Mouse (Mus musculus): ENCODE results near the gene 9530077C05Rik. TPM values are rescaled to one million over a fixed set of nuclear protein-coding genes. Genes with fewer than 3 reads are reported as not detected.
"Not testable (repeated sequence)": the region's sequence is repeated elsewhere in the genome, so short reads cannot be mapped to it uniquely, and the experiment has no call there.

The 9530077C05Rik gene
- polyA plus RNA-seq, 1 experiment from 2014 or later = 5.3 TPM

DNA sequence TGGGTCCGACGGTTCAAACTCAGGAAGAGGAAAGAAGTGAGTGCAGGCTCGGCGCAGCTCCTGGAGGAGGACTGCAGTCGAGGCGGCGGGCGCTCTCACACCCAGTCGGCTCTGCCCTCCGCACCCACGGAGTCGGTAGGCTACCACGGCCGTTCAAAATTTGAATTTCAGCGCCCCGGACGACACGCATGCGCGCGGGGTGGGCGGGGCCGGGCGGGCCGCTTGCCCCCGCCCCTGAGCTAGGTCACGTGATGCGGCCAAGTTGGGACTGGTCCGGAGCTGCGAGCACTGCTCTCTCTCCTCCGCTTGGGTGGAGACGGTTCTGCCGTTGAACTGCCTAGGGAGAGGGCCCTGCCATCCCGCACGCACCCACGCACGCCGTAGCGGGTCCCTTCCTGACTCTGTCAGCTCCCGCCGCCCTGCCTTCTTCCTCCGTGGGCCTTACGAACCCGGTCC, 22.3 kb upstream of the 9530077C05Rik start, which contains the start of gene Anln:
Anln (minus strand) TSS at position 168 of the 456 bp plus-strand sequence.
- ATAC-seq (ENCODE audit: insufficient read depth, low FRiP score) = peak; percentile 97
- peak within 1 kb of the TSS; percentile 88 for H3K9ac ChIP-seq (ENCODE audit: low read length)
- peak within 1 kb of the TSS; percentile 88 for H3K27ac ChIP-seq (ENCODE audit: low read length)
- H3K36me3 ChIP-seq (ENCODE audit: control insufficient read depth, insufficient read depth, low read length) = no peaks in the 10 kb centered on the region
- peak within 1 kb of the TSS; percentile 69 for H3K4me2 ChIP-seq (ENCODE audit: low read depth, low read length)
- 0% methylated on average over 43 of the region's 44 CpGs for WGBS
- H3K9me3 ChIP-seq (replicated peaks; ENCODE audit: control insufficient read depth, low read length) = no peaks in the 10 kb centered on the region
- peak within 1 kb of the TSS; percentile 96 for H3K4me3 ChIP-seq (replicated peaks; ENCODE audit: low read length)
- H3K4me1 ChIP-seq (ENCODE audit: control insufficient read depth, insufficient read depth, low read length) = peaks cover 9% of the 10 kb centered on the region; the same call in 1 of the 2 replicates
- no peaks in the 10 kb centered on the region for H3K27me3 ChIP-seq (ENCODE audit: control insufficient read depth, insufficient read depth, low read length)

DNA sequence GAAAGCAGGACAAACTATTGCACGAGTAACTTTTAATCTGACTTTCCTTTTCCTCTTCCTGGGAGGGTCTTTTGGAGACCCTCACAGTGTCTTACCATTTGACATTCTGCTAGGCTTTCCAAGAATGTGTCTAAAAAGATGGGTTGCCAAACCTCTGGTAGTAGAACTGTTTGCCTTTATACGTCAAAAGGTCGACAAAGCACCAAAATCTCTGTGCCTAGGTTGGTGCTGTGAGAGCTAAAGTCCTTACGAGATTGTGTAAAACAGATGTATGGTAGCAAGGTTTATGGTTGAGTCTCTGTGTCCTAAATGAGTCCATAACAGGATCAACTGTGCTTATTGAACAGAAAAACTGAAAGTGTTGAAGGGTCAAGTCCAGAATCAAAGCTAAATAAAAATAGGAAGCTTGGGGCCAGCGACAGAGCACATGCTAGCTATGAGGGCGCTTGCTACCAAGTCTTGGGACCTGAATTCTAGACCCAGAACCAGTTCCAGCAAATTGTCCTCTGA, 21.5 kb upstream of the 9530077C05Rik start:
- Histone ChIP-seq H3K27ac (ENCODE audit: low read length) (peak overlapping the region; percentile 88), H3K27me3 (ENCODE audit: control insufficient read depth, insufficient read depth, low read length) (no peaks in the 10 kb centered on the region), H3K36me3 (ENCODE audit: control insufficient read depth, insufficient read depth, low read length) (no peaks in the 10 kb centered on the region), H3K9ac (ENCODE audit: low read length) (peak overlapping the region; percentile 83), H3K4me1 (ENCODE audit: control insufficient read depth, insufficient read depth, low read length) (peaks cover 9% of the 10 kb centered on the region; the same call in 1 of the 2 replicates), H3K4me2 (ENCODE audit: low read depth, low read length) (peak overlapping the region; percentile 69), H3K9me3 (replicated peaks; ENCODE audit: control insufficient read depth, low read length) (no peaks in the 10 kb centered on the region), H3K4me3 (replicated peaks; ENCODE audit: low read length) (peak overlapping the region; percentile 96)
- ATAC-seq (ENCODE audit: insufficient read depth, low FRiP score) = no peak
- 49% methylated on average over 6 of the region's 6 CpGs for WGBS

DNA sequence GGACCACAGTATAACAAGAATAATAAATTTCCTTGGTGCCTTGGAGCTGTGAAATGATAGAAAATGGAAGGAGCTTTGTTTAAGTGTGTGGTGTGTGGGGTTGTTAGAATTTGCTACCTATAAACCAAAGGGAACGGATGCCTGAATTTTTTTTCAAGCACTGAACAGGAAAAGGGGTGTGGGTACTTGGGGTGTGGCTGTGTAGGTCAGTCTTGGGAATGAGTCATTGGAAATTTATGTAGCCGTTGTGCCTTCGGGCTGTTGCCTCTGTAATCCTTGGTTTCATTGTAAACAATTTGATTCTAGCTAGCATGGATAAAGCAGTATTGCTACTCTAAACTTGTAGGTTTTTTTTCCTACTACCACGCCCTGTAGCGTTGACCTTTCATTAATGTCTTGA, 20.9 kb upstream of the 9530077C05Rik start:
- no peaks in the 10 kb centered on the region for H3K9me3 ChIP-seq (replicated peaks; ENCODE audit: control insufficient read depth, low read length)
- peaks cover 9% of the 10 kb centered on the region; the same call in 1 of the 2 replicates for H3K4me1 ChIP-seq (ENCODE audit: control insufficient read depth, insufficient read depth, low read length)
- H3K27ac ChIP-seq (ENCODE audit: low read length) = no peak overlapping the region; the same call in 1 of the 2 replicates
- H3K4me3 ChIP-seq (replicated peaks; ENCODE audit: low read length) = no peak overlapping the region
- H3K36me3 ChIP-seq (ENCODE audit: control insufficient read depth, insufficient read depth, low read length) = no peaks in the 10 kb centered on the region
- no peaks in the 10 kb centered on the region for H3K27me3 ChIP-seq (ENCODE audit: control insufficient read depth, insufficient read depth, low read length)
- no peak for ATAC-seq (ENCODE audit: insufficient read depth, low FRiP score)
- no peak overlapping the region for H3K9ac ChIP-seq (ENCODE audit: low read length)
- WGBS = 69% methylated on average over 5 of the region's 5 CpGs
- H3K4me2 ChIP-seq (ENCODE audit: low read depth, low read length) = no peak overlapping the region

GRCm38 (mm10) chr9:22394725-22395124, 16.6 kb upstream of the 9530077C05Rik start:
- Histone ChIP-seq H3K27me3 (ENCODE audit: control insufficient read depth, insufficient read depth, low read length) (no peaks in the 10 kb centered on the region), H3K4me1 (ENCODE audit: control insufficient read depth, insufficient read depth, low read length) (0 out of 2 replicates have a peak, but pooled peaks cover 3% of the 10 kb centered on the region), H3K36me3 (ENCODE audit: control insufficient read depth, insufficient read depth, low read length) (no peaks in the 10 kb centered on the region), H3K4me3 (replicated peaks; ENCODE audit: low read length) (no peak overlapping the region), H3K9ac (ENCODE audit: low read length) (no peak overlapping the region), H3K27ac (ENCODE audit: low read length) (no peak overlapping the region), H3K9me3 (replicated peaks; ENCODE audit: control insufficient read depth, low read length) (no peaks in the 10 kb centered on the region), H3K4me2 (ENCODE audit: low read depth, low read length) (no peak overlapping the region)
- ATAC-seq (ENCODE audit: insufficient read depth, low FRiP score) = no peak
- WGBS = 73% methylated on average over 2 of the region's 2 CpGs

DNA sequence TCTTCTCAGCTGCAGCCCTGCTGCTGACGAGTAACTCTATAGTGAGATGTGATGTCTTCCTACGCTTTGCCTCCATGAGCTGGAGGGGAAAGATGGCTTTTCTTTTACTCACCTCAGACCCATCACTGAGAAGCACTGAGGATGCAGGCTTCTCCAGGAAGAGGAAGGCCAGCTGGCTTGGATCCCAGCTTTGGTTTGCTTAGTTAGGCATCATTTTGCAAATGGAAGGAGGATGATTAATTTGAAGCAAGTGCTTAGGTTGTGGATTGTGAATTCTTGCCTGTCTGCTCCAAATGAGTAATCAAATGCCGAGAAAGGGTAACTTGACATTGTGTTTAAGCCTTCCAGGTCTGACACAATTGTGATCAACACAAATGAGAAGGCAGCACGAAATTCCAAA, 12.3 kb upstream of the 9530077C05Rik start:
- Histone ChIP-seq H3K9me3 (replicated peaks; ENCODE audit: control insufficient read depth, low read length) (no peaks in the 10 kb centered on the region), H3K27me3 (ENCODE audit: control insufficient read depth, insufficient read depth, low read length) (no peaks in the 10 kb centered on the region), H3K9ac (ENCODE audit: low read length) (no peak overlapping the region), H3K4me1 (ENCODE audit: control insufficient read depth, insufficient read depth, low read length) (no peaks in the 10 kb centered on the region), H3K4me2 (ENCODE audit: low read depth, low read length) (no peak overlapping the region), H3K27ac (ENCODE audit: low read length) (no peak overlapping the region), H3K4me3 (replicated peaks; ENCODE audit: low read length) (no peak overlapping the region), H3K36me3 (ENCODE audit: control insufficient read depth, insufficient read depth, low read length) (no peaks in the 10 kb centered on the region)
- 41% methylated on average over 4 of the region's 4 CpGs for WGBS
- ATAC-seq (ENCODE audit: insufficient read depth, low FRiP score) = no peak

DNA sequence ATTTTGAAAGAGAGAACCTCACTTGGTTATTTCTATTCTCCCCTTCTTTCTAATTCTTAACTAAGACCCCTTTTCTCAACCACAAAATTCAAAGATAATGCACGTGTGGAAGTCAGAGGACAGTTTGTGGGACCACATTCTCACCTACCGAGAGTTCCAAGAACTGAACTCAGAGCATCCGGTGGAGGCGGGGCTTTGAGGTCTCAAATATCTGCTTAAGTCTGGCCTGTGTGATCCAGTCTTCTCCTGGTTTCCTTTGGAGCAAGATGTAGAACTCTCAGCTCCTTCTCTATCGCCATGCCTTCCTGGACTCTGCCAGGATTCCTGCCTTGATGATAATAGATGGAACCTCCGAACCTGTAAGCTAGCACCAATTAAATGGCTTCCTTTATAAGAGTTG, 9.3 kb upstream of the 9530077C05Rik start:
- H3K27me3 ChIP-seq (ENCODE audit: control insufficient read depth, insufficient read depth, low read length) = no peaks in the 10 kb centered on the region
- H3K9ac ChIP-seq (ENCODE audit: low read length) = no peak overlapping the region
- H3K4me3 ChIP-seq (replicated peaks; ENCODE audit: low read length) = no peak overlapping the region
- no peaks in the 10 kb centered on the region for H3K9me3 ChIP-seq (replicated peaks; ENCODE audit: control insufficient read depth, low read length)
- H3K4me2 ChIP-seq (ENCODE audit: low read depth, low read length) = no peak overlapping the region
- no peak for ATAC-seq (ENCODE audit: insufficient read depth, low FRiP score)
- 83% methylated on average over 6 of the region's 6 CpGs for WGBS
- H3K36me3 ChIP-seq (ENCODE audit: control insufficient read depth, insufficient read depth, low read length) = no peaks in the 10 kb centered on the region
- H3K4me1 ChIP-seq (ENCODE audit: control insufficient read depth, insufficient read depth, low read length) = no peaks in the 10 kb centered on the region
- H3K27ac ChIP-seq (ENCODE audit: low read length) = no peak overlapping the region

GRCm38 (mm10) chr9:22402976-22403375, 8.3 kb upstream of the 9530077C05Rik start:
- no peak overlapping the region for H3K4me2 ChIP-seq (ENCODE audit: low read depth, low read length)
- no peak for ATAC-seq (ENCODE audit: insufficient read depth, low FRiP score)
- no peaks in the 10 kb centered on the region for H3K27me3 ChIP-seq (ENCODE audit: control insufficient read depth, insufficient read depth, low read length)
- no peaks in the 10 kb centered on the region for H3K9me3 ChIP-seq (replicated peaks; ENCODE audit: control insufficient read depth, low read length)
- no peaks in the 10 kb centered on the region for H3K4me1 ChIP-seq (ENCODE audit: control insufficient read depth, insufficient read depth, low read length)
- no peak overlapping the region for H3K27ac ChIP-seq (ENCODE audit: low read length)
- 49% methylated on average over 3 of the region's 3 CpGs for WGBS
- no peak overlapping the region for H3K4me3 ChIP-seq (replicated peaks; ENCODE audit: low read length)
- no peaks in the 10 kb centered on the region for H3K36me3 ChIP-seq (ENCODE audit: control insufficient read depth, insufficient read depth, low read length)
- H3K9ac ChIP-seq (ENCODE audit: low read length) = no peak overlapping the region

- not testable (repeated sequence) for H3K27ac ChIP-seq (ENCODE audit: low read length); H3K27me3 ChIP-seq (ENCODE audit: control insufficient read depth, insufficient read depth, low read length); H3K9ac ChIP-seq (ENCODE audit: low read length); H3K9me3 ChIP-seq (replicated peaks; ENCODE audit: control insufficient read depth, low read length); H3K36me3 ChIP-seq (ENCODE audit: control insufficient read depth, insufficient read depth, low read length); H3K4me1 ChIP-seq (ENCODE audit: control insufficient read depth, insufficient read depth, low read length); H3K4me2 ChIP-seq (ENCODE audit: low read depth, low read length); H3K4me3 ChIP-seq (replicated peaks; ENCODE audit: low read length); ATAC-seq (ENCODE audit: insufficient read depth, low FRiP score)
- WGBS = 71% methylated on average over 2 of the region's 2 CpGs
Observed at GRCm38 (mm10) chr9:22403501-22403900, 7.8 kb upstream of the 9530077C05Rik start.

- H3K4me2 ChIP-seq (ENCODE audit: low read depth, low read length) = no peak overlapping the region
- no peaks in the 10 kb centered on the region for H3K4me1 ChIP-seq (ENCODE audit: control insufficient read depth, insufficient read depth, low read length)
- H3K4me3 ChIP-seq (replicated peaks; ENCODE audit: low read length) = no peak overlapping the region
- 63% methylated on average over 3 of the region's 3 CpGs for WGBS
- no peaks in the 10 kb centered on the region for H3K36me3 ChIP-seq (ENCODE audit: control insufficient read depth, insufficient read depth, low read length)
- ATAC-seq (ENCODE audit: insufficient read depth, low FRiP score) = no peak
- H3K9me3 ChIP-seq (replicated peaks; ENCODE audit: control insufficient read depth, low read length) = no peaks in the 10 kb centered on the region
- H3K9ac ChIP-seq (ENCODE audit: low read length) = no peak overlapping the region
- H3K27ac ChIP-seq (ENCODE audit: low read length) = peak overlapping the region; percentile 43; the same call in 1 of the 2 replicates
- no peaks in the 10 kb centered on the region for H3K27me3 ChIP-seq (ENCODE audit: control insufficient read depth, insufficient read depth, low read length)
Observed at GRCm38 (mm10) chr9:22405414-22405813, 5.9 kb upstream of the 9530077C05Rik start.

Data from stomach, embryonic 16.5 days (tissue).